Mouse (Mus musculus) MEL (cell line): ENCODE results near the gene Slc16a8. TPM values are rescaled to one million over a fixed set of nuclear protein-coding genes. Genes with fewer than 3 reads are reported as not detected.

ENCODE experiments used
- DNase-seq: peaks from one replicate; pipeline ENCODE4 v3.0.0; 2011; ENCODE audit warnings: low read depth, low spot score
- H3K27ac ChIP-seq: 2 replicates; pipeline ENCODE4 v1.5.1; 2012; ENCODE audit warnings: low read depth, mild to moderate bottlenecking, control low read depth, low read length, moderate library complexity; ENCODE audit not compliant: control insufficient read depth
- H3K27me3 ChIP-seq, 2 experiments: fragments of 150-350 bp in 1 of 2; sonication (generic) in 1 of 2; 2 replicates each; pipeline ENCODE4 v1.6.1; 2012; ENCODE audit warnings: low read length in 2 of 2, mild to moderate bottlenecking in 2 of 2, improper control_type of control experiment in 1 of 2, moderate library complexity in 1 of 2; ENCODE audit not compliant: insufficient read depth in 2 of 2, control insufficient read depth in 1 of 2
- H3K36me3 ChIP-seq, 2 experiments: 2 replicates each; pipeline ENCODE4 v1.6.1; 2012 to 2014; ENCODE audit warnings: low read length in 2 of 2, improper control_type of control experiment in 1 of 2, inconsistent platforms in 1 of 2, mild to moderate bottlenecking in 1 of 2; ENCODE audit not compliant: insufficient read depth in 2 of 2, control insufficient read depth in 1 of 2
- H3K4me1 ChIP-seq, 2 experiments: fragments of 150-350 bp in 1 of 2; sonication (generic) in 1 of 2; 2 replicates each; pipeline ENCODE4 v1.6.1; 2012; ENCODE audit warnings: low read length in 2 of 2, improper control_type of control experiment in 1 of 2, mild to moderate bottlenecking in 1 of 2; ENCODE audit not compliant: insufficient read depth in 2 of 2, control insufficient read depth in 1 of 2
- H3K4me3 ChIP-seq, 2 experiments: fragments of 150-350 bp in 1 of 2; sonication (generic) in 1 of 2; 2 replicates each; pipeline ENCODE4 v1.5.1; 2012; ENCODE audit warnings: low read depth in 2 of 2, low read length in 2 of 2, mild to moderate bottlenecking in 2 of 2, moderate library complexity in 2 of 2, control low read depth in 1 of 2, improper control_type of control experiment in 1 of 2; ENCODE audit not compliant: control insufficient read depth in 1 of 2, insufficient read depth in 1 of 2
- H3K79me2 ChIP-seq: 2 replicates; pipeline ENCODE4 v1.6.1; 2012; ENCODE audit warnings: mild to moderate bottlenecking, low read length, moderate library complexity; ENCODE audit not compliant: control insufficient read depth, poor library complexity, insufficient read depth
- H3K9ac ChIP-seq: 2 replicates; pipeline ENCODE4 v1.6.1; 2012; ENCODE audit warnings: low read depth, mild to moderate bottlenecking, control low read depth, low read length, moderate library complexity; ENCODE audit not compliant: control insufficient read depth, poor library complexity, severe bottlenecking
- H3K9me3 ChIP-seq: fragments of 150-350 bp; sonication (generic); replicated peaks from 2 replicates; pipeline ENCODE4 v1.6.1; 2012; ENCODE audit warnings: mild to moderate bottlenecking, low read length, improper control_type of control experiment, moderate library complexity; ENCODE audit not compliant: insufficient read depth
- CHD1 ChIP-seq: IDR thresholded peaks from 2 replicates; pipeline ENCODE4 v1.6.1; 2012; ENCODE audit warnings: low read depth, mild to moderate bottlenecking, inconsistent platforms, low read length, improper control_type of control experiment
- CHD2 ChIP-seq: IDR thresholded peaks from 2 replicates; pipeline ENCODE4 v1.6.1; 2011; ENCODE audit warnings: low read length, improper control_type of control experiment
- E2F4 ChIP-seq: IDR thresholded peaks from 2 replicates; pipeline ENCODE4 v1.6.1; 2011; ENCODE audit warnings: low read depth, low read length, improper control_type of control experiment, borderline replicate concordance
- EP300 ChIP-seq, 2 experiments: IDR thresholded peaks; 2 replicates each; pipeline ENCODE4 v1.6.1; 2011; ENCODE audit warnings: improper control_type of control experiment in 2 of 2, low read length in 2 of 2, low read depth in 1 of 2, mild to moderate bottlenecking in 1 of 2
- ETS1 ChIP-seq: IDR thresholded peaks from 2 replicates; pipeline ENCODE4 v1.6.1; 2012; ENCODE audit warnings: low read depth, mild to moderate bottlenecking, inconsistent platforms, low read length, improper control_type of control experiment, moderate library complexity
- GABPA ChIP-seq: IDR thresholded peaks from 2 replicates; pipeline ENCODE4 v1.6.1; 2012; ENCODE audit warnings: low read depth, mild to moderate bottlenecking, inconsistent platforms, low read length, improper control_type of control experiment, moderate library complexity
- GATA1 ChIP-seq: IDR thresholded peaks from 2 replicates; pipeline ENCODE4 v1.6.1; 2011; ENCODE audit warnings: low read depth, low read length, improper control_type of control experiment
- JUND ChIP-seq: IDR thresholded peaks from 2 replicates; pipeline ENCODE4 v1.6.1; 2011; ENCODE audit warnings: low read depth, mild to moderate bottlenecking, improper control_type of control experiment, low read length
- MAFK ChIP-seq: IDR thresholded peaks from 2 replicates; pipeline ENCODE4 v1.6.1; 2011; ENCODE audit warnings: low read depth, mild to moderate bottlenecking, low read length, improper control_type of control experiment, borderline replicate concordance
- MAX ChIP-seq: IDR thresholded peaks from 2 replicates; pipeline ENCODE4 v1.6.1; 2011; ENCODE audit warnings: low read length, improper control_type of control experiment
- MAZ ChIP-seq: IDR thresholded peaks from 2 replicates; pipeline ENCODE4 v1.6.1; 2012; ENCODE audit warnings: low read depth, mild to moderate bottlenecking, inconsistent platforms, low read length, improper control_type of control experiment
- MXI1 ChIP-seq: IDR thresholded peaks from 2 replicates; pipeline ENCODE4 v1.6.1; 2011; ENCODE audit warnings: mild to moderate bottlenecking, low read depth, low read length, improper control_type of control experiment
- MYC ChIP-seq: IDR thresholded peaks from 2 replicates; pipeline ENCODE4 v1.6.1; 2011; ENCODE audit warnings: low read depth, mild to moderate bottlenecking, low read length, improper control_type of control experiment, moderate library complexity
- NELFE ChIP-seq: IDR thresholded peaks from 2 replicates; pipeline ENCODE4 v1.6.1; 2011; ENCODE audit warnings: low read depth, low read length, improper control_type of control experiment
- NRF1 ChIP-seq: IDR thresholded peaks from 2 replicates; pipeline ENCODE4 v1.6.1; 2014; ENCODE audit warnings: low read depth, mild to moderate bottlenecking, inconsistent platforms, low read length, improper control_type of control experiment, moderate library complexity; ENCODE audit not compliant: poor library complexity, insufficient read depth, severe bottlenecking
- POLR2AphosphoS2 ChIP-seq: IDR thresholded peaks from 2 replicates; pipeline ENCODE4 v1.6.1; 2011; ENCODE audit warnings: low read length, improper control_type of control experiment
- POLR2AphosphoS5 ChIP-seq: IDR thresholded peaks from 2 replicates; pipeline ENCODE4 v1.6.1; 2012; ENCODE audit warnings: low read depth, borderline replicate concordance, mild to moderate bottlenecking, inconsistent platforms, low read length, moderate library complexity, mixed read lengths
- RCOR1 ChIP-seq: IDR thresholded peaks from 2 replicates; pipeline ENCODE4 v1.6.1; 2012; ENCODE audit warnings: low read depth, mild to moderate bottlenecking, inconsistent platforms, low read length, improper control_type of control experiment
- SMC3 ChIP-seq: IDR thresholded peaks from 2 replicates; pipeline ENCODE4 v1.6.1; 2011; ENCODE audit warnings: low read depth, low read length, improper control_type of control experiment
- TAL1 ChIP-seq: IDR thresholded peaks from 2 replicates; pipeline ENCODE4 v1.6.1; 2012; ENCODE audit warnings: mild to moderate bottlenecking, inconsistent platforms, low read length, moderate library complexity, mixed read lengths
- TBP ChIP-seq: IDR thresholded peaks from 2 replicates; pipeline ENCODE4 v1.8.0; 2011; ENCODE audit warnings: low read depth, low read length, improper control_type of control experiment
- TCF12 ChIP-seq: IDR thresholded peaks from 2 replicates; pipeline ENCODE4 v1.6.1; 2014; ENCODE audit warnings: low read depth, mild to moderate bottlenecking, inconsistent platforms, low read length, improper control_type of control experiment, moderate library complexity
- USF1 ChIP-seq: IDR thresholded peaks from 2 replicates; pipeline ENCODE4 v1.6.1; 2014; ENCODE audit warnings: low read depth, mild to moderate bottlenecking, inconsistent platforms, low read length, improper control_type of control experiment, moderate library complexity
- polyA plus RNA-seq, 2 experiments: library from polyadenylated mRNA; stranded (reverse) in 1 of 2; unstranded in 1 of 2; fragments of >175 nt in 1 of 2; fragments of >200 nt in 1 of 2; gene quantifications; 2 replicates each; pipeline versions ENCODE4 v1.2.1 to v1.2.4; 2012; ENCODE audit warnings: low replicate concordance in 2 of 2, low read depth in 1 of 2; ENCODE audit not compliant: insufficient read length in 2 of 2, insufficient read depth in 1 of 2, missing spikeins in 1 of 2
- total RNA-seq: library from RNA; depleted of rRNA; stranded (reverse); fragments of 300-350 nt; gene quantifications from 2 replicates; pipeline ENCODE4 v1.2.3, GENCODE M21; 2012

The Slc16a8 gene
- total and polyA plus RNA-seq, 3 experiments = 0.15 to 0.47 TPM; not detected in 1

DNA sequence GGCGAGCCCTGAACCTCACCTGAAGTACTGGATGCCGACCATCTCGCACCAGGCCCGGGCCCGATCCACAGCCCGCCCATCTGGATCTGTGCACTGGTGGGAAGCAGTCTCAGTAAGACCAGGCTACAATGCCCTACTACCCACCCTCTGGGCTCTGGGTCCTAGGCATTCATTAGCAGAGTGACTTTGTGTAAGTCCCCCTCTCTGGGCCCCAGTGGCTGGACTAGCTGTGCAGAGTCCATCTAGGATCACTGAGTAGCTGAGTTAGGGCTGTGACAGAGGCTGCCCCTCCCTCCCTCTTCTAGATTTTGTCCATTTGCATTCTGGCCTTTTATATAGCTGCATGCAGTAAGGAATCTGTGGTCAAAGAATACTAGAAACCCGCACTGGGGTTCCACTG is 32.5 kb upstream of the Slc16a8 start:
- TF ChIP-seq CHD1 (no peak), NELFE (no peak), EP300 (IDR thresholded peaks at IDR 0.05; ENCODE audit: low read depth in 1 of 2, low read length in 2 of 2) (no peak), POLR2AphosphoS2 (no peak), USF1 (no peak), MXI1 (no peak), POLR2AphosphoS5 (no peak), TBP (no peak), E2F4 (no peak), MAZ (no peak), CHD2 (no peak), SMC3 (no peak), JUND (no peak), TAL1 (no peak), GABPA (no peak), ETS1 (no peak), MAFK (no peak), NRF1 (no peak), RCOR1 (no peak)
- TF ChIP-seq, all 39 proteins: peak for 0
- peaks cover 0 to 2% of the 10 kb centered on the region in 2 experiments; a peak in 1 of 4 replicates for H3K36me3 ChIP-seq
- H3K4me1 ChIP-seq = no peaks in the 10 kb centered on the region; a peak in 1 of 4 replicates
- H3K9me3 ChIP-seq = no peaks in the 10 kb centered on the region
- H3K27ac ChIP-seq = no peak overlapping the region
- no peaks in the 10 kb centered on the region for H3K27me3 ChIP-seq
- no peak for DNase-seq
- H3K9ac ChIP-seq = no peak overlapping the region
- no peak overlapping the region for H3K4me3 ChIP-seq
- H3K79me2 ChIP-seq = no peaks in the 10 kb centered on the region

- DNase-seq = no peak
- H3K9ac ChIP-seq = no peak overlapping the region
- H3K9me3 ChIP-seq = no peaks in the 10 kb centered on the region
- H3K36me3 ChIP-seq = peaks cover 0 to 9% of the 10 kb centered on the region in 2 experiments; a peak in 2 of 4 replicates
- TF ChIP-seq GATA1 (no peak), TCF12 (no peak), CHD2 (no peak), MAZ (no peak), MAX (no peak), EP300 (IDR thresholded peaks at IDR 0.05; ENCODE audit: low read depth in 1 of 2, low read length in 2 of 2) (no peak), MAFK (no peak), E2F4 (no peak), NRF1 (no peak), MXI1 (no peak), POLR2AphosphoS2 (no peak), JUND (no peak), MYC (no peak)
- TF ChIP-seq, all 39 proteins: peak for 0
- H3K79me2 ChIP-seq = no peaks in the 10 kb centered on the region
- H3K27ac ChIP-seq = no peak overlapping the region
- no peaks in the 10 kb centered on the region for H3K27me3 ChIP-seq
- H3K4me3 ChIP-seq = no peak overlapping the region
- peaks cover 3 to 7% of the 10 kb centered on the region in 2 experiments; a peak in 3 of 4 replicates for H3K4me1 ChIP-seq
Observed at GRCm38 (mm10) chr15:79286141-79286540, 31.6 kb upstream of the Slc16a8 start.
